Mouse (Mus musculus): ENCODE measurements around the gene Olfr311. TPM values are rescaled to one million over a fixed set of nuclear protein-coding genes. Genes with fewer than 3 reads are reported as not detected.
"Not testable (repeated sequence)": the region's sequence is repeated elsewhere in the genome, so short reads cannot be mapped to it uniquely, and the experiment has no call there.

The Olfr311 gene
- total and polyA plus RNA-seq, 2 experiments from 2014 or later = not detected

GRCm38 (mm10) chr11:58799747-58800146 is 39.3 kb upstream of the Olfr311 start:
- Histone ChIP-seq H3K27me3 (ENCODE audit: control insufficient read depth, insufficient read depth, low read length) (no peaks in the 10 kb centered on the region), H3K4me3 (ENCODE audit: low read depth, low read length) (no peak overlapping the region), H3K4me2 (ENCODE audit: low read depth, low read length) (no peak overlapping the region), H3K27ac (ENCODE audit: low read depth) (no peak overlapping the region), H3K36me3 (replicated peaks; ENCODE audit: control insufficient read depth, insufficient read depth, low read length) (no peaks in the 10 kb centered on the region), H3K9ac (replicated peaks; ENCODE audit: low read depth, low read length) (no peak overlapping the region), H3K9me3 (replicated peaks; ENCODE audit: control insufficient read depth, low read length) (no peaks in the 10 kb centered on the region), H3K4me1 (ENCODE audit: control insufficient read depth, insufficient read depth) (no peaks in the 10 kb centered on the region)
- no peak for DNase-seq (ENCODE audit: low spot score)
- ATAC-seq (ENCODE audit: insufficient read depth, low read depth) = no peak
- TF ChIP-seq EP300 (IDR thresholded peaks at IDR 0.05; ENCODE audit: low read depth) = no peak
- no peak for TF ChIP-seq CTCF (IDR thresholded peaks at IDR 0.05; ENCODE audit: low read depth)
- WGBS = 69% methylated on average over 5 of the region's 5 CpGs

- Histone ChIP-seq H3K36me3 (replicated peaks; ENCODE audit: control insufficient read depth, insufficient read depth, low read length) (no peaks in the 10 kb centered on the region), H3K9ac (replicated peaks; ENCODE audit: low read depth, low read length) (no peak within 1 kb of the TSS), H3K9me3 (replicated peaks; ENCODE audit: control insufficient read depth, low read length) (no peaks in the 10 kb centered on the region), H3K27me3 (ENCODE audit: control insufficient read depth, insufficient read depth, low read length) (no peaks in the 10 kb centered on the region), H3K4me3 (ENCODE audit: low read depth, low read length) (no peak within 1 kb of the TSS), H3K4me1 (ENCODE audit: control insufficient read depth, insufficient read depth) (no peaks in the 10 kb centered on the region), H3K27ac (ENCODE audit: low read depth) (no peak within 1 kb of the TSS), H3K4me2 (ENCODE audit: low read depth, low read length) (no peak within 1 kb of the TSS)
- 32% methylated on average over 14 of the region's 14 CpGs for WGBS
- peak; percentile 86 for ATAC-seq (ENCODE audit: insufficient read depth, low read depth)
- TF ChIP-seq EP300 (IDR thresholded peaks at IDR 0.05; ENCODE audit: low read depth) = no peak
- DNase-seq (ENCODE audit: low spot score) = peak; percentile 16
These were observed 37.4 kb upstream of the Olfr311 start, which contains the start of gene Fam183b for GRCm38 (mm10) chr11:58801558-58802228. Gene Fam183b (minus strand): TSS chr11:58801960.

GRCm38 (mm10) chr11:58803871-58804270 is 35.2 kb upstream of the Olfr311 start:
- no peak for ATAC-seq (ENCODE audit: insufficient read depth, low read depth)
- H3K4me2 ChIP-seq (ENCODE audit: low read depth, low read length) = no peak overlapping the region
- H3K27ac ChIP-seq (ENCODE audit: low read depth) = no peak overlapping the region
- no peaks in the 10 kb centered on the region for H3K4me1 ChIP-seq (ENCODE audit: control insufficient read depth, insufficient read depth)
- H3K36me3 ChIP-seq (replicated peaks; ENCODE audit: control insufficient read depth, insufficient read depth, low read length) = no peaks in the 10 kb centered on the region
- no peak overlapping the region for H3K4me3 ChIP-seq (ENCODE audit: low read depth, low read length)
- 76% methylated on average over 4 of the region's 4 CpGs for WGBS
- no peaks in the 10 kb centered on the region for H3K27me3 ChIP-seq (ENCODE audit: control insufficient read depth, insufficient read depth, low read length)
- no peak overlapping the region for H3K9ac ChIP-seq (replicated peaks; ENCODE audit: low read depth, low read length)
- no peak for TF ChIP-seq EP300 (IDR thresholded peaks at IDR 0.05; ENCODE audit: low read depth)
- TF ChIP-seq CTCF (IDR thresholded peaks at IDR 0.05; ENCODE audit: low read depth) = no peak
- no peaks in the 10 kb centered on the region for H3K9me3 ChIP-seq (replicated peaks; ENCODE audit: control insufficient read depth, low read length)
- DNase-seq (ENCODE audit: low spot score) = no peak

GRCm38 (mm10) chr11:58804393-58804792 is 34.7 kb upstream of the Olfr311 start:
- H3K27me3 ChIP-seq (ENCODE audit: control insufficient read depth, insufficient read depth, low read length) = no peaks in the 10 kb centered on the region
- no peaks in the 10 kb centered on the region for H3K4me1 ChIP-seq (ENCODE audit: control insufficient read depth, insufficient read depth)
- DNase-seq (ENCODE audit: low spot score) (no peak), ATAC-seq (ENCODE audit: insufficient read depth, low read depth) (no peak)
- TF ChIP-seq EP300 (IDR thresholded peaks at IDR 0.05; ENCODE audit: low read depth) (no peak), CTCF (IDR thresholded peaks at IDR 0.05; ENCODE audit: low read depth) (no peak)
- H3K27ac ChIP-seq (ENCODE audit: low read depth) = no peak overlapping the region
- no peak overlapping the region for H3K9ac ChIP-seq (replicated peaks; ENCODE audit: low read depth, low read length)
- no peak overlapping the region for H3K4me3 ChIP-seq (ENCODE audit: low read depth, low read length)
- H3K4me2 ChIP-seq (ENCODE audit: low read depth, low read length) = no peak overlapping the region
- no peaks in the 10 kb centered on the region for H3K36me3 ChIP-seq (replicated peaks; ENCODE audit: control insufficient read depth, insufficient read depth, low read length)
- H3K9me3 ChIP-seq (replicated peaks; ENCODE audit: control insufficient read depth, low read length) = no peaks in the 10 kb centered on the region
- WGBS = 59% methylated on average over 2 of the region's 2 CpGs

GRCm38 (mm10) chr11:58812001-58812400 is 27.1 kb upstream of the Olfr311 start:
- TF ChIP-seq CTCF (IDR thresholded peaks at IDR 0.05; ENCODE audit: low read depth) (peak; percentile 20; the same call in 1 of the 2 replicates), EP300 (IDR thresholded peaks at IDR 0.05; ENCODE audit: low read depth) (no peak)
- 3% methylated on average over 1 of the region's 1 CpGs for WGBS
- ATAC-seq (ENCODE audit: insufficient read depth, low read depth) (no peak), DNase-seq (ENCODE audit: low spot score) (no peak)
- Histone ChIP-seq H3K4me2 (ENCODE audit: low read depth, low read length) (no peak overlapping the region), H3K9ac (replicated peaks; ENCODE audit: low read depth, low read length) (no peak overlapping the region), H3K4me3 (ENCODE audit: low read depth, low read length) (no peak overlapping the region), H3K4me1 (ENCODE audit: control insufficient read depth, insufficient read depth) (no peaks in the 10 kb centered on the region), H3K27ac (ENCODE audit: low read depth) (no peak overlapping the region), H3K36me3 (replicated peaks; ENCODE audit: control insufficient read depth, insufficient read depth, low read length) (no peaks in the 10 kb centered on the region), H3K9me3 (replicated peaks; ENCODE audit: control insufficient read depth, low read length) (no peaks in the 10 kb centered on the region), H3K27me3 (ENCODE audit: control insufficient read depth, insufficient read depth, low read length) (no peaks in the 10 kb centered on the region)

- not testable (repeated sequence) for H3K4me1 ChIP-seq (ENCODE audit: control insufficient read depth, insufficient read depth); H3K9ac ChIP-seq (replicated peaks; ENCODE audit: low read depth, low read length); ATAC-seq (ENCODE audit: insufficient read depth, low read depth); H3K27me3 ChIP-seq (ENCODE audit: control insufficient read depth, insufficient read depth, low read length); DNase-seq (ENCODE audit: low spot score); H3K4me2 ChIP-seq (ENCODE audit: low read depth, low read length); H3K36me3 ChIP-seq (replicated peaks; ENCODE audit: control insufficient read depth, insufficient read depth, low read length); H3K4me3 ChIP-seq (ENCODE audit: low read depth, low read length); H3K27ac ChIP-seq (ENCODE audit: low read depth); H3K9me3 ChIP-seq (replicated peaks; ENCODE audit: control insufficient read depth, low read length)
- WGBS = 54% methylated on average over 1 of the region's 1 CpGs
These were observed 24.4 kb upstream of the Olfr311 start, which contains the start of gene Olfr313 for GRCm38 (mm10) chr11:58814700-58815099. Gene Olfr313 (plus strand): TSS chr11:58815000.
